Mouse (Mus musculus): ENCODE results near the gene Bcam.

Gene Bcam

GRCm38 (mm10) chr7:19784764-19785535, 14.1 kb upstream of the Bcam start:
- DNase-seq = no peak

- DNase-seq = no peak
These were observed 12.8 kb upstream of the Bcam start for GRCm38 (mm10) chr7:19783630-19784029.

- DNase-seq = no peak
These were observed 11.8 kb upstream of the Bcam start for GRCm38 (mm10) chr7:19782645-19783044.

GRCm38 (mm10) chr7:19781741-19782140, 10.9 kb upstream of the Bcam start:
- DNase-seq = no peak

- no peak for DNase-seq
These were observed 9.1 kb upstream of the Bcam start for GRCm38 (mm10) chr7:19779903-19780302.

- DNase-seq = no peak
These were observed 7.8 kb upstream of the Bcam start for GRCm38 (mm10) chr7:19778645-19779044.

GRCm38 (mm10) chr7:19777049-19777723, 6.4 kb upstream of the Bcam start:
- no peak for DNase-seq

- no peak for DNase-seq
These were observed 866 bp upstream of the Bcam start for GRCm38 (mm10) chr7:19771682-19772081.

GRCm38 (mm10) chr7:19770375-19770754, 451 bp downstream of the Bcam start:
- peak; percentile 27 to 55 for DNase-seq

- no peak for DNase-seq
These were observed 1.1 kb downstream of the Bcam start for GRCm38 (mm10) chr7:19769434-19770374.

- no peak for DNase-seq
These were observed 1.8 kb downstream of the Bcam start for GRCm38 (mm10) chr7:19769001-19769400.

GRCm38 (mm10) chr7:19768251-19768650, 2.6 kb downstream of the Bcam start:
- DNase-seq = no peak

- DNase-seq = no peak
These were observed 6.2 kb downstream of the Bcam start for GRCm38 (mm10) chr7:19764581-19764980.

- no peak for DNase-seq
These were observed 6.9 kb downstream of the Bcam start for GRCm38 (mm10) chr7:19763829-19764477.

- no peak for DNase-seq
These were observed 8.5 kb downstream of the Bcam start for GRCm38 (mm10) chr7:19762283-19762682.

- no peak for DNase-seq
These were observed 10.8 kb downstream of the Bcam start for GRCm38 (mm10) chr7:19760021-19760420.

- DNase-seq = no peak
These were observed 12.2 kb downstream of the Bcam start for GRCm38 (mm10) chr7:19758623-19759022.

- peak in 1 of 2 experiments; percentile 13 for DNase-seq
These were observed 14.7 kb downstream of the Bcam start for GRCm38 (mm10) chr7:19755851-19756786.

GRCm38 (mm10) chr7:19755008-19755407, 15.8 kb downstream of the Bcam start:
- DNase-seq = no peak

- no peak for DNase-seq
These were observed 16.8 kb downstream of the Bcam start for GRCm38 (mm10) chr7:19754065-19754464.

- no peak for DNase-seq
These were observed 17.2 kb downstream of the Bcam start for GRCm38 (mm10) chr7:19753587-19753986.

GRCm38 (mm10) chr7:19752652-19753051, 18.2 kb downstream of the Bcam start:
- DNase-seq = no peak
